In genomic region chr9:66184572-66184971, GRCm38 (mm10) we compare ENCODE assay signal across 16 mouse cellular contexts. TPM values are rescaled to one million over a fixed set of nuclear protein-coding genes. Genes with fewer than 3 reads are reported as not detected.
DNase-seq lines count a peak whose midpoint lies in the region; ATAC-seq and TF ChIP-seq lines count a peak whose summit lies in the region.
"Had no signal": no experiment of that assay in that cellular context is flagged by ENCODE, and none has a peak within 500 bp of the region (broad histone marks: within the 10 kb centered on the region; RNA-seq: fewer than 3 reads in every experiment).

No protein-coding gene starts in this region.

- no peak for TF ChIP-seq EP300 in liver, postnatal 0 days (IDR thresholded peaks at IDR 0.05; ENCODE audit: low read depth)

- H3K27me3 ChIP-seq in heart, embryonic 11.5 days (ENCODE audit: control insufficient read depth, insufficient read depth, low read length) = no peaks in the 10 kb centered on the region
- no peaks in the 10 kb centered on the region for H3K27me3 ChIP-seq in liver, postnatal 0 days (ENCODE audit: insufficient read depth, low read length)
- H3K27me3 ChIP-seq: limb, embryonic 13.5 days; midbrain, embryonic 13.5 days; neural tube, embryonic 15.5 days had no signal

- TF ChIP-seq CTCF in liver, postnatal 0 days (IDR thresholded peaks at IDR 0.05; ENCODE audit: low read depth) = no peak

- H3K4me2 ChIP-seq in heart, embryonic 11.5 days = no peak overlapping the region
- no peak overlapping the region for H3K4me2 ChIP-seq in liver, postnatal 0 days (ENCODE audit: low read depth, low read length)
- H3K4me2 ChIP-seq: hindbrain, embryonic 13.5 days; limb, embryonic 13.5 days; midbrain, embryonic 13.5 days; neural tube, embryonic 15.5 days had no signal

- WGBS in heart, embryonic 11.5 days (ENCODE audit: insufficient replicate concordance) = 47% methylated on average over 5 of the region's 5 CpGs
- 85% methylated on average over 5 of the region's 5 CpGs for WGBS in liver, postnatal 0 days (ENCODE audit: insufficient replicate concordance)

- peak; percentile 28 for DNase-seq in heart, adult 8-10 months (ENCODE audit: low spot score)
- DNase-seq in brain, adult 2 months (ENCODE audit: low read depth, low spot score) = peak; percentile 25
- DNase-seq in gastrocnemius, postnatal 14 days = peak; percentile 20
- DNase-seq in liver, postnatal 0 days = no peak
- DNase-seq in adrenal gland, adult 18-20 months (ENCODE audit: low spot score in 2 of 2) = no peak
- no peak for DNase-seq in right cerebral cortex, postnatal 4 days
- DNase-seq: cerebellum, adult 8-10 months; kidney, postnatal 4 days; right cerebral cortex, postnatal 14 days; thymus, adult 2 months had no signal

- no peaks in the 10 kb centered on the region for H3K9me3 ChIP-seq in heart, embryonic 11.5 days (replicated peaks; ENCODE audit: control insufficient read depth, low read length)
- H3K9me3 ChIP-seq in liver, postnatal 0 days (ENCODE audit: low read length) = no peaks in the 10 kb centered on the region
- H3K9me3 ChIP-seq: hindbrain, embryonic 13.5 days; limb, embryonic 13.5 days; midbrain, embryonic 13.5 days; neural tube, embryonic 15.5 days had no signal

- no peak overlapping the region for H3K4me3 ChIP-seq in heart, embryonic 11.5 days (ENCODE audit: low read depth, low read length)
- no peak overlapping the region for H3K4me3 ChIP-seq in liver, postnatal 0 days (ENCODE audit: low read depth, low read length)
- H3K4me3 ChIP-seq: hindbrain, embryonic 13.5 days; limb, embryonic 13.5 days; midbrain, embryonic 13.5 days; neural tube, embryonic 15.5 days had no signal

- ATAC-seq in heart, embryonic 11.5 days (replicated peaks; ENCODE audit: insufficient number of reproducible peaks, low FRiP score, low TSS enrichment) = no peak
- no peak for ATAC-seq in liver, postnatal 0 days
- ATAC-seq: lung, postnatal 0 days; midbrain, embryonic 13.5 days had no signal

- intact Hi-C loops in gastrocnemius, postnatal 14 days (cut with DNase I; ENCODE audit: low total_unique reads) = no loop called here

- no peaks in the 10 kb centered on the region for H3K36me3 ChIP-seq in heart, embryonic 11.5 days (ENCODE audit: control insufficient read depth, insufficient read depth, low read length)
- no peaks in the 10 kb centered on the region for H3K36me3 ChIP-seq in liver, postnatal 0 days (replicated peaks; ENCODE audit: insufficient read depth, low read length)
- H3K36me3 ChIP-seq: hindbrain, embryonic 13.5 days; limb, embryonic 13.5 days; midbrain, embryonic 13.5 days; neural tube, embryonic 15.5 days had no signal

- H3K9ac ChIP-seq in heart, embryonic 11.5 days (ENCODE audit: low read depth, low read length) = no peak overlapping the region
- 0 out of 2 replicates have a peak overlapping the region, but pooled peaks have one; percentile 22 for H3K9ac ChIP-seq in liver, postnatal 0 days (replicated peaks)
- H3K9ac ChIP-seq: hindbrain, embryonic 13.5 days; limb, embryonic 13.5 days; midbrain, embryonic 13.5 days; neural tube, embryonic 15.5 days had no signal

- peaks cover 28% of the 10 kb centered on the region for H3K4me1 ChIP-seq in heart, embryonic 11.5 days (ENCODE audit: control insufficient read depth, insufficient read depth, low read length)
- H3K4me1 ChIP-seq in liver, postnatal 0 days (ENCODE audit: insufficient read depth) = peaks cover 81% of the 10 kb centered on the region

- H3K27ac ChIP-seq in heart, embryonic 11.5 days (ENCODE audit: low read depth, low read length) = no peak overlapping the region
- H3K27ac ChIP-seq in liver, postnatal 0 days (ENCODE audit: low read depth) = peak overlapping the region; percentile 66
- H3K27ac ChIP-seq: hindbrain, embryonic 13.5 days; limb, embryonic 13.5 days; midbrain, embryonic 13.5 days; neural tube, embryonic 15.5 days had no signal

RNA-seq across cellular contexts. Expression of gene Dapk2, which starts 26.5 kb away (rescaled TPM):
- total RNA-seq in heart, adult 8-10 months (2022) = 1 to 10 TPM; 3.5 to 8.0 (median 4.8) TPM
- 9.8 and 11.2 TPM in 2 replicates for polyA plus RNA-seq in heart, embryonic 11.5 days (2014; fragmentation: Nextera tagmentation; extraction: Ambion mirVana)
- total RNA-seq in gastrocnemius, postnatal 14 days (2021) = 10 to 100 TPM; 19.7 to 22.2 TPM
- 21.6 and 23.4 TPM in 2 replicates for polyA plus RNA-seq in liver, postnatal 0 days (2015; fragmentation: Nextera tagmentation; extraction: Ambion mirVana)
- total RNA-seq in adrenal gland, adult 18-20 months (2021) = 1 to 10 TPM; 4.4 to 4.9 TPM

RNA-seq across cellular contexts. Expression of gene Ciao2a, which starts 58.2 kb away (rescaled TPM):
- 10 to 100 TPM; 63.2 to 72.4 (median 71.0) TPM for total RNA-seq in heart, adult 8-10 months (2022)
- polyA plus RNA-seq in heart, embryonic 11.5 days (2014; fragmentation: Nextera tagmentation; extraction: Ambion mirVana) = 178 and 181 TPM in 2 replicates
- 10 to 100 TPM; 35.7 to 38.3 TPM for total RNA-seq in gastrocnemius, postnatal 14 days (2021)
- 122 and 133 TPM in 2 replicates for polyA plus RNA-seq in liver, postnatal 0 days (2015; fragmentation: Nextera tagmentation; extraction: Ambion mirVana)
- 10 to 100 TPM; 68.8 to 80.3 TPM for total RNA-seq in adrenal gland, adult 18-20 months (2021)

RNA-seq across cellular contexts. Expression of gene Snx1, which starts 58.2 kb away (rescaled TPM):
- total RNA-seq in heart, adult 8-10 months (2022) = 10 to 100 TPM; 21.3 to 25.8 (median 24.0) TPM
- 71.7 and 73.5 TPM in 2 replicates for polyA plus RNA-seq in heart, embryonic 11.5 days (2014; fragmentation: Nextera tagmentation; extraction: Ambion mirVana)
- total RNA-seq in gastrocnemius, postnatal 14 days (2021) = 10 to 100 TPM; 23.8 to 24.0 TPM
- 30.4 and 34.5 TPM in 2 replicates for polyA plus RNA-seq in liver, postnatal 0 days (2015; fragmentation: Nextera tagmentation; extraction: Ambion mirVana)
- total RNA-seq in adrenal gland, adult 18-20 months (2021) = 100 to 1,000 TPM in 1 of 2 experiments, 10 to 100 TPM in 1; 89.6 to 103 TPM

Comparison
In these comparisons a context has a peak if more than half of its experiments do, and no peak if none do; other contexts are left out.
1. DNase-seq: peak in heart, adult 8-10 months (single experiment), brain, adult 2 months (single experiment) and gastrocnemius, postnatal 14 days (single experiment); none in liver, postnatal 0 days (single experiment), adrenal gland, adult 18-20 months (0 of 2) and right cerebral cortex, postnatal 4 days (single experiment).